Mouse (Mus musculus) T-helper 17 cell (primary cell): ENCODE measurements around the gene Rps27.
"Not testable (repeated sequence)": the region's sequence is repeated elsewhere in the genome, so short reads cannot be mapped to it uniquely, and the experiment has no call there.

Experiments used
- in situ Hi-C, 2 experiments: fragments of 300-600 bp; cut with MboI, MseI; formaldehyde crosslinking; loops; 1 replicate in 1 of 2; 2 replicates in 1 of 2; pipeline ENCODE4 v1.15.1; 2025; ENCODE audit warnings: high pct_unique_total_duplicates in 2 of 2

Rps27 gene

GRCm38 (mm10) chr3:90213377-90213866 is at the start of gene Rps27, which contains the start of gene Rab13:
TSS of gene Rps27 (minus strand) at chr3:90213651.
TSS of gene Rab13 (plus strand) at chr3:90213695.
- in situ Hi-C loops: no loop called here

- in situ Hi-C loops: no loop called here
Observed at GRCm38 (mm10) chr3:90258521-90258920, 45.1 kb upstream of the Rps27 start.

- in situ Hi-C loops: no loop called here
Observed at GRCm38 (mm10) chr3:90256731-90257530, 43.5 kb upstream of the Rps27 start.

GRCm38 (mm10) chr3:90255784-90256353 is 42.4 kb upstream of the Rps27 start:
- in situ Hi-C loops: no loop called here

- in situ Hi-C loops: no loop called here
Observed at GRCm38 (mm10) chr3:90255194-90255565, 41.7 kb upstream of the Rps27 start.

GRCm38 (mm10) chr3:90254419-90255193 is 41.2 kb upstream of the Rps27 start:
- in situ Hi-C loops: no loop called here

- in situ Hi-C loops: no loop called here
Observed at GRCm38 (mm10) chr3:90253653-90254418, 40.4 kb upstream of the Rps27 start, which contains the start of gene Crtc2. TSS of gene Crtc2 (plus strand) at chr3:90254163.

GRCm38 (mm10) chr3:90253174-90253573 is 39.7 kb upstream of the Rps27 start:
- in situ Hi-C loops: not testable (repeated sequence)

- in situ Hi-C loops: not testable (repeated sequence)
Observed at GRCm38 (mm10) chr3:90252659-90253058, 39.2 kb upstream of the Rps27 start.

GRCm38 (mm10) chr3:90251731-90252226 is 38.3 kb upstream of the Rps27 start:
- in situ Hi-C loops: not testable (repeated sequence)

- in situ Hi-C loops: no loop called here
Observed at GRCm38 (mm10) chr3:90250791-90251190, 37.3 kb upstream of the Rps27 start.

- in situ Hi-C loops: no loop called here
Observed at GRCm38 (mm10) chr3:90248746-90249100, 35.3 kb upstream of the Rps27 start.

- in situ Hi-C loops: no loop called here
Observed at GRCm38 (mm10) chr3:90247960-90248745, 34.7 kb upstream of the Rps27 start, which contains the start of gene Slc39a1. TSS of gene Slc39a1 (plus strand) at chr3:90248172.

GRCm38 (mm10) chr3:90247630-90247959 is 34.1 kb upstream of the Rps27 start:
- in situ Hi-C loops: no loop called here

GRCm38 (mm10) chr3:90245406-90245805 is 32.0 kb upstream of the Rps27 start:
- in situ Hi-C loops: no loop called here

- in situ Hi-C loops: no loop called here
Observed at GRCm38 (mm10) chr3:90242984-90243775, 29.7 kb upstream of the Rps27 start, which contains the start of gene Creb3l4. TSS of gene Creb3l4 (minus strand) at chr3:90243512.

- in situ Hi-C loops: no loop called here
Observed at GRCm38 (mm10) chr3:90241669-90242358, 28.4 kb upstream of the Rps27 start.

GRCm38 (mm10) chr3:90241251-90241650 is 27.8 kb upstream of the Rps27 start:
- in situ Hi-C loops: no loop called here
